ENCODE assay signal across 19 mouse cellular contexts in genomic region chr8:124604066-124604465, GRCm38 (mm10). TPM values are rescaled to one million over a fixed set of nuclear protein-coding genes. Genes with fewer than 3 reads are reported as not detected.
DNase-seq lines count a peak whose midpoint lies in the region; ATAC-seq and TF ChIP-seq lines count a peak whose summit lies in the region.
"Had no signal": no experiment of that assay in that cellular context is flagged by ENCODE, and none has a peak within 500 bp of the region (broad histone marks: within the 10 kb centered on the region; RNA-seq: fewer than 3 reads in every experiment).

No protein-coding gene starts in this region.

- no peak overlapping the region for H3K9ac ChIP-seq in CH12.LX (ENCODE audit: insufficient read depth, low read depth)
- H3K9ac ChIP-seq in stomach, postnatal 0 days (ENCODE audit: low read length): no peak overlapping the region
- H3K9ac ChIP-seq: embryonic facial prominence, embryonic 13.5 days; limb, embryonic 12.5 days had no signal

- in situ Hi-C loops in CH12.LX (cut with MboI; ENCODE audit: low pct_ligation_motif_present, low pct_unique_long_range_greater_than_20kb, low sequenced_read_pairs): no loop called here

- TF ChIP-seq CTCF in cerebellum, adult 2 months (IDR thresholded peaks at IDR 0.05; ENCODE audit: borderline replicate concordance, insufficient read depth, low read depth, low read length): peak; percentile 30; the same call in 1 of the 2 replicates
- peak; percentile 9 for TF ChIP-seq CTCF in left cerebral cortex, adult 2 months (IDR thresholded peaks at IDR 0.05)
- TF ChIP-seq CTCF in CH12.LX (conservative IDR thresholded peaks at IDR 0.05 in 1 of 2, IDR thresholded peaks at IDR 0.05 in 1 of 2; ENCODE audit: low read depth in 2 of 2, low read length in 2 of 2): peak in 1 of 2 experiments; percentile 42; a peak in 2 of 4 replicates
- peak; percentile 55 for TF ChIP-seq CTCF in stomach, postnatal 0 days (IDR thresholded peaks at IDR 0.05; ENCODE audit: low read depth)

- DNase-seq in cerebellum, adult 2 months: no peak
- no peak for DNase-seq in cerebellum, adult 9-10 months
- DNase-seq in left cerebral cortex, adult 2 months (ENCODE audit: extremely low spot score in 1 of 2, low spot score in 2 of 2): no peak
- no peak for DNase-seq in left cerebral cortex, adult 9 months (ENCODE audit: low spot score in 2 of 2)
- no peak for DNase-seq in CH12.LX (ENCODE audit: extremely low read depth)
- DNase-seq in stomach, postnatal 0 days (ENCODE audit: low spot score): peak; percentile 37
- DNase-seq: cerebellum, postnatal 36 days; heart, adult 18-20 months; kidney, postnatal 4 days; lung, postnatal 10 days had no signal

- dilution Hi-C loops in CH12.LX (cut with MboI; ENCODE audit: extremely low pct_ligation_motif_present, extremely low pct_unique_long_range_greater_than_20kb, low sequenced_read_pairs): no loop called here

- TF ChIP-seq EP300 in CH12.LX (IDR thresholded peaks at IDR 0.05; ENCODE audit: low read length): no peak
- no peak for TF ChIP-seq EP300 in stomach, postnatal 0 days (optimal IDR thresholded peaks at IDR 0.05)

- H3K9me3 ChIP-seq in CH12.LX (replicated peaks; ENCODE audit: low read length): no peaks in the 10 kb centered on the region
- H3K9me3 ChIP-seq in stomach, postnatal 0 days (ENCODE audit: control insufficient read depth, low read length): no peaks in the 10 kb centered on the region
- H3K9me3 ChIP-seq: embryonic facial prominence, embryonic 13.5 days; limb, embryonic 12.5 days; midbrain, embryonic 10.5 days had no signal

- H3K4me2 ChIP-seq in CH12.LX (ENCODE audit: insufficient read depth, low read depth, poor library complexity, severe bottlenecking): no peak overlapping the region
- no peak overlapping the region for H3K4me2 ChIP-seq in stomach, postnatal 0 days (replicated peaks; ENCODE audit: low read depth)
- H3K4me2 ChIP-seq: embryonic facial prominence, embryonic 13.5 days; limb, embryonic 12.5 days had no signal

- no peaks in the 10 kb centered on the region for H3K27me3 ChIP-seq in cerebellum, adult 2 months (ENCODE audit: control insufficient read depth, insufficient read depth, low read length)
- peaks cover 59% of the 10 kb centered on the region for H3K27me3 ChIP-seq in CH12.LX (replicated peaks)
- no peaks in the 10 kb centered on the region for H3K27me3 ChIP-seq in stomach, postnatal 0 days (ENCODE audit: control insufficient read depth, insufficient read depth, low read length)

- no peak overlapping the region for H3K4me3 ChIP-seq in cerebellum, adult 2 months (replicated peaks; ENCODE audit: insufficient read depth, low read depth, low read length)
- H3K4me3 ChIP-seq in left cerebral cortex, adult 2 months: no peak overlapping the region
- no peak overlapping the region for H3K4me3 ChIP-seq in CH12.LX (replicated peaks in 1 of 3; ENCODE audit: low read depth in 2 of 3, low read length in 2 of 3, poor library complexity in 1 of 3)
- H3K4me3 ChIP-seq in stomach, postnatal 0 days (ENCODE audit: low read depth, low read length): no peak overlapping the region
- H3K4me3 ChIP-seq: embryonic facial prominence, embryonic 13.5 days; limb, embryonic 12.5 days; midbrain, embryonic 10.5 days; myocyte had no signal

- intact Hi-C loops in left cerebral cortex, adult 2 months (cut with DNase I): no loop called here

- peak; percentile 42 for TF ChIP-seq RAD21 in CH12.LX (IDR thresholded peaks at IDR 0.05; ENCODE audit: low read depth, low read length)

- WGBS in cerebellum, adult 2 months: 74% methylated on average over 5 of the region's 5 CpGs
- 67% methylated on average over 5 of the region's 5 CpGs for whole genome bisulfite sequencing in stomach, postnatal 0 days

- no peaks in the 10 kb centered on the region for H3K36me3 ChIP-seq in CH12.LX (replicated peaks in 1 of 2; ENCODE audit: control insufficient read depth in 1 of 2, insufficient read depth in 1 of 2, low read length in 1 of 2)
- no peaks in the 10 kb centered on the region for H3K36me3 ChIP-seq in stomach, postnatal 0 days (ENCODE audit: control insufficient read depth, insufficient read depth, low read length)
- H3K36me3 ChIP-seq: embryonic facial prominence, embryonic 13.5 days; limb, embryonic 12.5 days; midbrain, embryonic 10.5 days had no signal

- no peak for ATAC-seq in stomach, postnatal 0 days (ENCODE audit: low FRiP score, low TSS enrichment)
- ATAC-seq in activated CD4-positive, CD25-positive, alpha-beta regulatory T cell, adult 4 months: no peak
- ATAC-seq: inflammation-experienced regulatory T-cells, adult 6 months had no signal

- no peak for TF ChIP-seq POLR2A in cerebellum, adult 2 months (IDR thresholded peaks at IDR 0.05; ENCODE audit: borderline replicate concordance, insufficient read depth, low read length)
- TF ChIP-seq POLR2A in CH12.LX (IDR thresholded peaks at IDR 0.05; ENCODE audit: low read depth, low read length): no peak

- H3K79me2 ChIP-seq in CH12.LX (replicated peaks; ENCODE audit: control insufficient read depth, extremely low read depth, insufficient read depth, poor library complexity, severe bottlenecking): no peaks in the 10 kb centered on the region

- peaks cover 8% of the 10 kb centered on the region; the same call in 1 of the 2 replicates for H3K4me1 ChIP-seq in cerebellum, adult 2 months (ENCODE audit: control insufficient read depth, insufficient read depth, low read length)
- H3K4me1 ChIP-seq in CH12.LX (ENCODE audit: control insufficient read depth in 1 of 2, insufficient read depth in 2 of 2): peaks cover 0 to 6% of the 10 kb centered on the region in 2 experiments; a peak in 1 of 4 replicates
- no peaks in the 10 kb centered on the region for H3K4me1 ChIP-seq in stomach, postnatal 0 days (replicated peaks; ENCODE audit: control insufficient read depth, insufficient read depth)
- H3K4me1 ChIP-seq: embryonic facial prominence, embryonic 13.5 days; limb, embryonic 12.5 days; midbrain, embryonic 10.5 days had no signal

- no peak overlapping the region for H3K27ac ChIP-seq in cerebellum, adult 2 months (ENCODE audit: insufficient read depth, low read length)
- no peak overlapping the region for H3K27ac ChIP-seq in left cerebral cortex, adult 2 months
- no peak overlapping the region for H3K27ac ChIP-seq in CH12.LX (ENCODE audit: insufficient read depth, low read depth)
- no peak overlapping the region for H3K27ac ChIP-seq in stomach, postnatal 0 days (replicated peaks)
- H3K27ac ChIP-seq: embryonic facial prominence, embryonic 13.5 days; limb, embryonic 12.5 days; midbrain, embryonic 10.5 days had no signal

TF ChIP-seq in CH12.LX, 34 proteins besides CTCF, POLR2A, EP300 and RAD21:
- TF ChIP-seq ZMIZ1 (IDR thresholded peaks at IDR 0.05; ENCODE audit: low read depth, low read length): no peak
- no peak for TF ChIP-seq MXI1 (IDR thresholded peaks at IDR 0.05; ENCODE audit: low read depth, low read length)
- no peak for TF ChIP-seq PAX5 (IDR thresholded peaks at IDR 0.05; ENCODE audit: low read length)
- TF ChIP-seq JUND (conservative IDR thresholded peaks at IDR 0.05; ENCODE audit: low read depth, low read length): no peak
- no peak for TF ChIP-seq ELF1 (IDR thresholded peaks at IDR 0.05; ENCODE audit: low read depth, low read length)
- TF ChIP-seq ETS1 (conservative IDR thresholded peaks at IDR 0.05; ENCODE audit: low read depth, low read length): no peak

RNA-seq across cellular contexts. Expression of gene Capn9, which starts 28.2 kb away (rescaled TPM):
- polyA plus RNA-seq in cerebellum, adult 2 months (2012; rRNA removed): 0.06 and 0.08 TPM in 2 replicates
- not detected for total RNA-seq in left cerebral cortex, adult 2 months (2021)
- total RNA-seq in CH12.LX (2012; rRNA removed): not detected in 2 replicates
- total RNA-seq in CH12.LX (2014; rRNA removed): not detected in 2 replicates
- 0.10 TPM in 1 of 2 replicates, not detected in the other for polyA plus RNA-seq in CH12.LX (2012; ENCODE audit: insufficient read length, low read depth)
- 12.8 and 17.6 TPM in 2 replicates for polyA plus RNA-seq in stomach, postnatal 0 days (2015; fragmentation: Nextera tagmentation; extraction: Ambion mirVana)
- not detected for polyA plus RNA-seq in activated CD4-positive, CD25-positive, alpha-beta regulatory T cell, adult 4 months (2017; shearing (Covaris generic))
- total RNA-seq: heart, adult 18-20 months; heart, postnatal 25 days had no signal
- polyA plus RNA-seq: C2C12; forebrain, embryonic 11.5 days; inflammation-experienced regulatory T-cells, adult 6 months; limb, embryonic 12.5 days; midbrain, embryonic 10.5 days had no signal

RNA-seq across cellular contexts. Expression of gene Agt, which starts 34.6 kb away (rescaled TPM):
- 125 and 129 TPM in 2 replicates for polyA plus RNA-seq in cerebellum, adult 2 months (2012; rRNA removed)
- total RNA-seq in left cerebral cortex, adult 2 months (2021): 10 to 100 TPM; 13.3 to 17.8 TPM
- total RNA-seq in CH12.LX (2012; rRNA removed) (not detected in 2 replicates), CH12.LX (2014; rRNA removed) (not detected in 2 replicates)
- not detected in 2 replicates for polyA plus RNA-seq in CH12.LX (2012; ENCODE audit: insufficient read length, low read depth)
- 42.8 and 44.5 TPM in 2 replicates for polyA plus RNA-seq in stomach, postnatal 0 days (2015; fragmentation: Nextera tagmentation; extraction: Ambion mirVana)
- not detected for polyA plus RNA-seq in activated CD4-positive, CD25-positive, alpha-beta regulatory T cell, adult 4 months (2017; shearing (Covaris generic))
- polyA plus RNA-seq: C2C12; forebrain, embryonic 11.5 days; inflammation-experienced regulatory T-cells, adult 6 months; limb, embryonic 12.5 days; midbrain, embryonic 10.5 days had no signal

RNA-seq across cellular contexts. Expression of gene 2310022B05Rik, which starts 59.1 kb away (rescaled TPM):
- 63.8 and 67.8 TPM in 2 replicates for polyA plus RNA-seq in cerebellum, adult 2 months (2012; rRNA removed)
- total RNA-seq in left cerebral cortex, adult 2 months (2021): 10 to 100 TPM; 56.2 to 59.4 TPM
- total RNA-seq in CH12.LX (2012; rRNA removed) (3.4 and 5.7 TPM in 2 replicates), CH12.LX (2014; rRNA removed) (2.2 and 3.2 TPM in 2 replicates)
- 7.1 and 7.8 TPM in 2 replicates for polyA plus RNA-seq in CH12.LX (2012; ENCODE audit: insufficient read length, low read depth)
- polyA plus RNA-seq in stomach, postnatal 0 days (2015; fragmentation: Nextera tagmentation; extraction: Ambion mirVana): 17.9 and 20.0 TPM in 2 replicates
- 1 to 10 TPM in 1 of 2 experiments, under 1 TPM in 1; 0.82 to 1.3 TPM for polyA plus RNA-seq in activated CD4-positive, CD25-positive, alpha-beta regulatory T cell, adult 4 months (2017; shearing (Covaris generic))

Comparison
In these comparisons a context has a peak if more than half of its experiments do, and no peak if none do; other contexts are left out.
1. RNA of gene Capn9, which starts 28.2 kb away (polyA plus RNA-seq): 12.8 to 17.6 TPM in stomach, postnatal 0 days; 0.10 TPM in CH12.LX, 0.06 to 0.08 TPM in cerebellum, adult 2 months and not detected in activated CD4-positive, CD25-positive, alpha-beta regulatory T cell, adult 4 months; every median in the first group is over 10 times any median in the second.
2. RNA of gene Agt, which starts 34.6 kb away (polyA plus RNA-seq): 125 to 129 TPM in cerebellum, adult 2 months and 42.8 to 44.5 TPM in stomach, postnatal 0 days; not detected in activated CD4-positive, CD25-positive, alpha-beta regulatory T cell, adult 4 months and not detected in CH12.LX; every median in the first group is over 10 times any median in the second.